Mouse (Mus musculus): ENCODE results near the gene Ccdc40. TPM values are rescaled to one million over a fixed set of nuclear protein-coding genes. Genes with fewer than 3 reads are reported as not detected.
"Not testable (repeated sequence)": the region's sequence is repeated elsewhere in the genome, so short reads cannot be mapped to it uniquely, and the experiment has no call there.

Ccdc40 gene
- polyA plus RNA-seq, 1 experiment = 0.18 TPM

DNA sequence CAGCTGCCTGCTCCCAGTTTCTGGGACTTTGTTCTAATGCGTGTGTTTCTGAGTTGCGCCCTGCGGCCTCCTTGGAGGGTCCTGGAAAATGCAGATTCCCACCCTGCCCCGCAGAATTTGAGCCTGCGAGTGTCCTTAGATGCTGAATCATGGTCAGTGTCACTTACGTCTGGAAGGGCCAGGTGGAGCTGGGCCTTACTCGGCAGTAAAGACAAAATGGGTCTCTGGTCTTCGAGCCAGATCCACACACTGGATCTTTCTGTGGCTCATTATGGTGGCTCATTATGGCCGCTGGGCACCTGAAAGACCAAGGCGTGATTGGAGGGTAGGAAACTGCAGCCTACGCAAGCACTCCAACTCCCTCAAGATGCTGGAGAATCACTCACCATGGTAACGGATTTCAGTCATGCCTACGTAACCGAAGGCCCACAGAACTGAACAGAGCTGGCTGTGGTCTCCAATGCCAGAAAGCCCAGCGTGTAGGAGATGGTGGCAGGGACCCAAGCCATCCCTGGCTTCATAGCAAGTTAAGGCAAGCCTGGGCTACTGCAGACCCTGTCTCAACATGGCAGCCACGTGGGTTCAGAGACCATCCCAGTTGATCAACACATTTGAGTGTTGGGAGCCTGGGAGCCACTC is 40.3 kb downstream of the Ccdc40 start:
- Histone ChIP-seq H3K27me3 (ENCODE audit: control insufficient read depth, insufficient read depth, low read length) (no peaks in the 10 kb centered on the region), H3K36me3 (ENCODE audit: control insufficient read depth, insufficient read depth, low read length) (no peaks in the 10 kb centered on the region), H3K27ac (ENCODE audit: insufficient read depth, low read depth, low read length) (no peak overlapping the region), H3K4me3 (ENCODE audit: low read depth, low read length) (peak overlapping the region; percentile 72), H3K4me1 (ENCODE audit: control insufficient read depth, insufficient read depth, insufficient read length, low read length) (no peaks in the 10 kb centered on the region; the same call in 1 of the 2 replicates)
- WGBS = 81% methylated on average over 16 of the region's 16 CpGs
- TF ChIP-seq POLR2A (IDR thresholded peaks at IDR 0.05; ENCODE audit: low read depth, low read length) (no peak), CTCF (IDR thresholded peaks at IDR 0.05; ENCODE audit: extremely low read depth, insufficient read length, insufficient replicate concordance, low read depth, low read length) (no peak)

DNA sequence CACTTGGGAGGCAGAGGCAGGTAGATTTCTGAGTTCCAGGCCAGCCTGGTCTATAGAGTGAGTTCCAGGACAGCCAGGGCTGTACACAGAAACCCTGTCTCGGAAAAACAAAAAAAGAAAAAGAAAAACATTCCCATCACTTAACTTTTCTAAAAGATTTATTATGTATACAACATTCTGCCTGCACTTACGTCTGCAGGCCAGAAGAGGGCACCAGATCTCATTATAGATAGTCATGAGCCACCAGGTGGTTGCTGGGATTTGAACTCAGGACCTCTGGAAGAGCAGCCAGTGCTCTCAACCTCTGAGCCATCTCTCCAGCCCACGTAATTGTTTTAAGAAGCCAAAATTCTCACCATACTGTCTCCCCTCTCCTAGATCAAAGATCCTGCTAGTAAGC is 44.1 kb downstream of the Ccdc40 start:
- TF ChIP-seq CTCF (IDR thresholded peaks at IDR 0.05; ENCODE audit: extremely low read depth, insufficient read length, insufficient replicate concordance, low read depth, low read length) = peak; percentile 45; the same call in 1 of the 2 replicates
- WGBS = 73% methylated on average over 3 of the region's 3 CpGs
- H3K27ac ChIP-seq (ENCODE audit: insufficient read depth, low read depth, low read length); H3K36me3 ChIP-seq (ENCODE audit: control insufficient read depth, insufficient read depth, low read length); H3K4me3 ChIP-seq (ENCODE audit: low read depth, low read length); H3K4me1 ChIP-seq (ENCODE audit: control insufficient read depth, insufficient read depth, insufficient read length, low read length); H3K27me3 ChIP-seq (ENCODE audit: control insufficient read depth, insufficient read depth, low read length): not testable (repeated sequence)

DNA sequence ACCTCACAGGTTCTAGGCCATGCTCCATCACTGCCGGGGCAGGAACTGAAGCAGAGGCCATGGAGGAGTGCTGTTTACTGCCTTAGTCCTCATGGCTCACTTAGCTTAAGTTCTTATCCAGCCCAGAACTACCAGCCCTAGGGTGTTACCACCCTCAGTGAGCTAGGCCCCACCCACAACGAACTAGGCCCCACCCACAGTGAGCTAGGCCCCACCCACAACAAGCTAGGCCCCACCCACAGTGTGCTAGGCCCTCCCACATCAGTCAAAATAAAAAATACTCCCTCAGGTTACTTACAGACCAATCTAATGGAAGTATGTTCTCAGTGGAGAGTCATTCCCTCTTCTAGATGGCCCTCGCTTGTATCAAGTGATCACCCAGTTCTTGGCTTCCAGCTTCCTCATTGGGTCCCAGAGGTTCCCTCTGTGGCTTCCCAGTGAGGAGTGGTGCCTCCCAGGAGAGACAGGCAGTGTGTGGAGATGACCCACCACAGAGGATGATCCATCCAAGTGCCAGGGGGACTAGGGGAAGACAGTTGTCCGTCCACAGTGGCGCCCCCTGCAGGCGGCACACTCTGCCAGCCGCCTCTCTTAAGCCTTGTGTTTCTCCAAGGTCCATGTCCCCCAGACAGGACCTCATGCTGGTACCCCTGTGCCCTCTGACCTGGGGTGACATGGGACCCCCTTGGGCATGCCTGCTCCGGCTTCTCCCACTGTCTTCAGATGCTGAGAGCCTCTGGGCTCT is 45.0 kb downstream of the Ccdc40 start:
- H3K36me3 ChIP-seq (ENCODE audit: control insufficient read depth, insufficient read depth, low read length) = peaks cover 6% of the 10 kb centered on the region
- H3K4me3 ChIP-seq (ENCODE audit: low read depth, low read length) = no peak overlapping the region
- TF ChIP-seq POLR2A (IDR thresholded peaks at IDR 0.05; ENCODE audit: low read depth, low read length) (no peak), CTCF (IDR thresholded peaks at IDR 0.05; ENCODE audit: extremely low read depth, insufficient read length, insufficient replicate concordance, low read depth, low read length) (peak; percentile 32; the same call in 1 of the 2 replicates)
- H3K27me3 ChIP-seq (ENCODE audit: control insufficient read depth, insufficient read depth, low read length) = no peaks in the 10 kb centered on the region
- no peak overlapping the region for H3K27ac ChIP-seq (ENCODE audit: insufficient read depth, low read depth, low read length)
- no peaks in the 10 kb centered on the region for H3K4me1 ChIP-seq (ENCODE audit: control insufficient read depth, insufficient read depth, insufficient read length, low read length)
- WGBS = 86% methylated on average over 8 of the region's 8 CpGs

DNA sequence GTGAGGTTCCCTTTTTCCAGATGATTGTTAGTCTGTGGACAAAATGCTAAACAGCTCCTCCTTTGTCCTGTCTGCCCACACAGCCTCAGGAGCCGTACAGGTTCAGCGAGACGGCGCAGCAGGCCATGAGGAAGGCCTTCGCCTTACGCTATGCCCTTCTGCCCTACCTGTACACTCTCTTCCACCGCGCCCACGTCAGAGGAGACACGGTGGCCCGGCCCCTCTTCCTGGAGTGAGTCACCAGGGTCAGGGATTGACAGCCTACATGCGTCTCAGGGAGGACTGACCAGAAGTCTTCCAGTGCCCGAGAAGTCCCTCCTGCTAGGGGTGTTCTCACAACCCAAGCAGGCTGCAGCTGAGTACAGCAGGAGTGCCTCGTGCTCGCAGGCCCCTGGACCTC is 52.7 kb downstream of the Ccdc40 start:
- no peak overlapping the region for H3K27ac ChIP-seq (ENCODE audit: insufficient read depth, low read depth, low read length)
- peaks cover 2% of the 10 kb centered on the region; the same call in 1 of the 2 replicates for H3K36me3 ChIP-seq (ENCODE audit: control insufficient read depth, insufficient read depth, low read length)
- no peak overlapping the region for H3K4me3 ChIP-seq (ENCODE audit: low read depth, low read length)
- H3K27me3 ChIP-seq (ENCODE audit: control insufficient read depth, insufficient read depth, low read length) = no peaks in the 10 kb centered on the region
- TF ChIP-seq POLR2A (IDR thresholded peaks at IDR 0.05; ENCODE audit: low read depth, low read length) = peak; percentile 36; the same call in 1 of the 2 replicates
- TF ChIP-seq CTCF (IDR thresholded peaks at IDR 0.05; ENCODE audit: extremely low read depth, insufficient read length, insufficient replicate concordance, low read depth, low read length) = no peak
- peaks cover 8% of the 10 kb centered on the region for H3K4me1 ChIP-seq (ENCODE audit: control insufficient read depth, insufficient read depth, insufficient read length, low read length)
- 37% methylated on average over 15 of the region's 15 CpGs for WGBS

- TF ChIP-seq CTCF (IDR thresholded peaks at IDR 0.05; ENCODE audit: extremely low read depth, insufficient read length, insufficient replicate concordance, low read depth, low read length) = no peak
- no peak for TF ChIP-seq POLR2A (IDR thresholded peaks at IDR 0.05; ENCODE audit: low read depth, low read length)
- Histone ChIP-seq H3K27me3 (ENCODE audit: control insufficient read depth, insufficient read depth, low read length) (no peaks in the 10 kb centered on the region), H3K27ac (ENCODE audit: insufficient read depth, low read depth, low read length) (no peak overlapping the region), H3K4me1 (ENCODE audit: control insufficient read depth, insufficient read depth, insufficient read length, low read length) (peaks cover 3% of the 10 kb centered on the region), H3K36me3 (ENCODE audit: control insufficient read depth, insufficient read depth, low read length) (peaks cover 42% of the 10 kb centered on the region), H3K4me3 (ENCODE audit: low read depth, low read length) (no peak overlapping the region)
- WGBS = 51% methylated on average over 9 of the region's 9 CpGs
Measured at GRCm38 (mm10) chr11:119285791-119286527, 57.6 kb downstream of the Ccdc40 start.

DNA sequence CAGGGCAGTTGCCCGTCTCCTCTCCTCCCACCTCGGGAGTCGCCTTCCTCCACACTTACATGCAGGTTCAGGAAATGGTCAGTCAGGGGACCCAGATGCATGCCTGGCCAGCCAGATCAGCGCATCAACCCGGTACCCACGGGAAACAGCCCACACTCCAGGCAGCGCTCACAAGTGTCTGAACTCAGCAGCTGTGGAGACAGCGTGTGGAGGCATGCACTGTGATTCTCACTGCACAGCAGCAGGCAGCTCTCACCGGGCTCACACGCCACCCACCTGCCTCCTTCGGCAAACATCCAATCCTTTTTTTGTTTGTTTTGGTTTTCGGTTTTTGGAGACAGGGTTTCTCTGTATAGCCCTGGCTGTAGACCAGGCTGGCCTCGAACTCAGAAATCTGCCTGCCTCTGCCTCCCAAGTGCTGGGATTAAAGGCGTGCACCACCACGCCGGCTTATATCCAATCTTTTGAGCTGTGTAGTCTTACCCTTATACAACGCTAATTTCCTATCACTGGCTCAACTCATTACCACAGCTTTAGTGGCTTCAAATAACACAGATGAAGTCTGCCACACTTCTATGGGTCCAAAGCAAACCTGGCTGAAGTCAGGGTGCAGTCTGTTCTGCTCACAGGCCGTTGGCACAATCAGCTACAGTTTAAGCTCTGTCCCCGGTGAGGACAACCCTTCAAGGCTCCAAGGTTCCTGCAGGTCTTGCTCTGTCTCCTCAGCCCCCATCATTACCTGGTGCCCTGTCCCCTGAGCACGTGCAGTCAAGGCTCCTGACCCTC is 59.0 kb downstream of the Ccdc40 start:
- WGBS = 84% methylated on average over 20 of the region's 20 CpGs

GRCm38 (mm10) chr11:119292861-119293260 is 64.5 kb downstream of the Ccdc40 start:
- WGBS = 96% methylated on average over 8 of the region's 8 CpGs
- H3K36me3 ChIP-seq (ENCODE audit: control insufficient read depth, insufficient read depth, low read length) = peaks cover 88% of the 10 kb centered on the region
- not testable (repeated sequence) for H3K27me3 ChIP-seq (ENCODE audit: control insufficient read depth, insufficient read depth, low read length); H3K4me1 ChIP-seq (ENCODE audit: control insufficient read depth, insufficient read depth, insufficient read length, low read length); H3K27ac ChIP-seq (ENCODE audit: insufficient read depth, low read depth, low read length); H3K4me3 ChIP-seq (ENCODE audit: low read depth, low read length)

More for the DNA sequence above, 59.0 kb downstream of the Ccdc40 start:
- TF ChIP-seq POLR2A (IDR thresholded peaks at IDR 0.05; ENCODE audit: low read depth, low read length) = no peak
- TF ChIP-seq CTCF (IDR thresholded peaks at IDR 0.05; ENCODE audit: extremely low read depth, insufficient read length, insufficient replicate concordance, low read depth, low read length) = no peak
- no peaks in the 10 kb centered on the region; the same call in 1 of the 2 replicates for H3K4me1 ChIP-seq (ENCODE audit: control insufficient read depth, insufficient read depth, insufficient read length, low read length)
- no peak overlapping the region for H3K4me3 ChIP-seq (ENCODE audit: low read depth, low read length)
- peaks cover 56% of the 10 kb centered on the region for H3K36me3 ChIP-seq (ENCODE audit: control insufficient read depth, insufficient read depth, low read length)
- H3K27ac ChIP-seq (ENCODE audit: insufficient read depth, low read depth, low read length) = no peak overlapping the region
- no peaks in the 10 kb centered on the region for H3K27me3 ChIP-seq (ENCODE audit: control insufficient read depth, insufficient read depth, low read length)
